Mouse (Mus musculus): ENCODE results near the gene Ndufb2.

The Ndufb2 gene

DNA sequence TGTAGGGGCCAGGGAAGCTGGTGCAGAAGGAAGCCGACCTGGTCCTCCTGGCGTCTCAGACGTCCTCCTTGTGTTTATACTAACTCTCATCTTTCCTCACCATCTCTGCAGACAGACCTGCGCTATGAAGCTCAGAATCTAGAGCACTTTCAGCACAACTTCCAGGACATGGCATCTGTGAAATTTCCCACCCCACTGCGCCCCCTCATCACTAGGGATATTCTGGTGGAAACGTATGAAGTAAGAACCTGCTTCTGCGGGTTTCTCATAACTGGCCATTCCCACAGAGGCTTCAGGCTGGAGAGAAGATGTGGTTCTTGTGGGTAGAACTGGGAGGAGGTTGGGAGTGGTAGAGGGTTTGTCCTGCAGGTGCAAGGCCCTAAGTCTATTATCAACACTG is 12.8 kb upstream of the Ndufb2 start:
- DNase-seq (ENCODE audit: low spot score in 2 of 2) = peak in 1 of 2 experiments; percentile 40

DNA sequence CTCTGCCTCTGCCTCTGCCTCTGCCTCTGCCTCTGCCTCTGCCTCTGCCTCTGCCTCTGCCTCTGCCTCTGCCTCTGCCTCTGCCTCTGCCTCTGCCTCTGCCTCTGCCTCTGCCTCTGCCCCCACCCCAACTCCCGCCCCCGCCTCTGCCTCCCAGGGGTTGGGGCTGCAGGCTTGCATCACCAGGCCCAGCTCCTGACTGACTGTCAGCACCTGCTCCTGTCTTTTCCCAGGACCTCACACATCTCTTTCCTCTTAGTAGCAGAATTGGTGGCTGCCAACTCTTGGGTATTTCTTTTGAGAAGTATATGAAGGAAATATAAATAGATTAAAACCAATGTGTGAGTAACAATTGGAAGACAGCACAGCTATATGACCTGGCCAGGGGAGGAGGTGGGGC is 11.8 kb upstream of the Ndufb2 start:
- DNase-seq (ENCODE audit: low spot score in 2 of 2) = no peak

DNA sequence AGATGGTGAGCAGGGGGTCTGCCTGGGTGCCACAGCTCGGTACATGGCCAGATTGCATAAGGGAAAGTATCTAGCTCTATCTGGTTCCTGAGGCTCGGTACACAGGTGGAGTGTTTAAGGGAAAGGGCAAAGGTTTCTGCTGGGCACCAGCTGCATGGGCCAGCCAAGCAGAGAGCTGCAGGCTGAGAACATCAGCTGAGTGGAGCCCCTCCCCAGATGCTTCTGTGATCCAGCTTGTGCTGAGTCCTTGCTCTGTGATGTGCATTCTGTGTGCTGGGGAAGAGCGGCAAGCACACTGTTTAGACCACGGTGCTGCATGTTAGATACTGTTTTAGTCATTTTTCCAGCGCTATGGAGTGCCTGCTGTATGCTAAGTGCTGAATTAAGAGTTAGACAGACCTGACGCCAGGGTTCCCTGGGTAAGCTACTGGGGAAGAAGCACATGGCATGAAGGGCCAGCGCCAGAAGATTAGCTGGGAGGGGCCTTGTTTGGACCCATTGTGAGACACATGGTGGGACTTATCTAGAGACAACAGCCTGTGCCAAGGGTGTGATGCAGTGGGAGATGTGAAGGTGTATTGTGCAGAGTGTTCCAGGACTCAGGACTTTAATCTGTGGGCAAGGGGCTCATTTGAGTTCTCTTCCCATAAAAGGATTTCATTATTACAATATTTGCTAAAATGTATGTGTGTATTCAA is 11.1 kb upstream of the Ndufb2 start:
- DNase-seq (ENCODE audit: low spot score in 2 of 2) = no peak

DNA sequence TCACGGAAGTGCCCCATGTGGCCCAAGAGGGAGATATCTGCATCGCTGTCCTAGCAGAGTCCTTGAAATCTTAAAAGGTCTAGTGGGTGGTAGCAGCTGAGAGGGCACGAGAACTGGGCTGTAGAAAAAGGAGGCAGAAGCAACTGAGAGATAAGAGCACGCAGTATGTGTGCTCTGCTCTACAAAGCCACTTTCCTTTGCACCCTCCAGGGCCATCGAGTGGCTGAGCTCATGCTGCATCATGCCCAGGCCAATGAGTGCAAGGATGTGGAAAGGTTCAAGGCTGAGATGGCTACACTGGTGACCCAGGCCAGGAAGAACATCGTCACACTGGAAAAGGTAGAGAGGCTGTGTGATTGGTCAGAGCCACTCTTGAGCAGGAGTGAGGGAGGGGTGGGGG is 6.9 kb upstream of the Ndufb2 start, which contains the start of gene Gm42420:
Gene Gm42420, plus strand, starts transcription at position 237 of the 400 bp plus-strand sequence.
- DNase-seq (ENCODE audit: low spot score in 2 of 2) = no peak

DNA sequence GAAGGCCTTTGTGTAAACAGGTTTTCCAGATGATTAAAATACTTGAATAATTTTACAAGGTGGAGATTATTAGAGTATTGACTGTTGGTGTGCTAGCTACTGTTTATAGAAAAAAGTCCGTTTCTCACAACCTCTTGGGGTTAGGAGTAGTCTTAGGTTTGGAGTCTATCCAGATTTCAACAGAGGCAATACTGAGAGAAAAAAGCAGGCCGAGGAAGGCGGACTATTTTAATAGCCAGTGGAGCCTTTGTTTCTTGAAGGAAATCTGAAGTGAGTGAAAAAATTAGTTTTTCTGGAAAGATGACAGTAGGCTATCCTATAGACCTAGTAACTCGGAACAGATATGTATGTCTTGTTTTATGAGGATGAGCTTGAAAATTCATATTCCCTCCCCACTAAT is 893 bp upstream of the Ndufb2 start:
- DNase-seq (ENCODE audit: low spot score in 2 of 2) = no peak

DNA sequence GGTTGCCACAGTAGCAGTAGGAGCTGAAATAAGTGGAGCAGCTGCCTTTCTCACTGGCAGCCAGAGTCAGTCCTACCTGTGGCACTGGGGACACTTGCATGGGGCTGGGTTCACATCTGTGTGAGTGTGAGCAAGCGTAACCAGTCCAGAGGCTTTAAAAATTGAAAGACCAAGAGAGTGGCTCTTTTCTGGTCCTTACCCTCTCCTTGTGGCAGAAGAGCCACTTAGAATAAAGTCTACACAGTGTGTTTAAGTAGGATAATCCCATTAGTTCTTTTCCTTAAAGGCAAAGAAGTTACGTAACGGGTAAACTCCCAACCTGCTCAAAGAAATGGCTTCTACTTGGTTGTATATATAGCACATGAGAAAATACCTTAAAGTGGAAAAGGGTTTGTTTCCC is 8.5 kb downstream of the Ndufb2 start:
- DNase-seq (ENCODE audit: low spot score in 2 of 2) = no peak

DNA sequence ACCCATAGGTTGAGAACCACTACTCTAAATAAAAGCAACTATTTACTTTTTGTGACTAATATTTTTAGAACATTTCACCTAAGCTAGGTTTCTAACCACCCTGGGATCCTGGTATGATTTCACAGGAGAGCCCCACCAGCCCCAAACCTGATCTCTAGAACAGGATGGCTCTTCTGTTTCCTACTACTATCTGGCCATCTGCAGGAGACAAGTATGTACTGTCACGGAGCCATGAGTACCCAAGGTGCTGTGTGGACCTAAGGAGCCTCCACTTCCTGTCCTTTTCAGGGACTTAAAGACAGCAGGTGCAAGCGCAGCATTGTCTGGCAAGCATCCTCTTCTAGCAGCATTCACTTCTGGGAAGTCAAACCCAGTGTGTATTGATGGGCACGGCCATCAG is 9.5 kb downstream of the Ndufb2 start:
- DNase-seq (ENCODE audit: low spot score in 2 of 2) = no peak

DNA sequence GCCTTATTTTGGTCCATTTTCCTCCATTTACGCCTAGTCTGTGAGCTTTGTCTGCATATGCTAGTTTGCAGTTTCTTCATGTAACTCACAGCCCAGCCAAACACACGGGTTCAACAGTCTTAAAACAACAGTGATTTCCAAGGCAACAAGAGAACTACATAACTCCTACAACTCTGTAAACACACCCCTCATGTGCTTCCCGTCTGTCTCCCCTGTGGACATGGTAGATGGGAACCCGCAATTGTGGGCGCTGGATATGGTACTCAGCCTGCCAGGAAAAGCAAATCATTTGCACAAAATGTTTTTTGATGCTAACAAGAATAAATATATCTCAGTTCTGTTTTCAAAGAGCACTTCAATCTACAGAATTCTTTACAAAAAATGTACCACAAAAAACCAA is 12.2 kb downstream of the Ndufb2 start:
- DNase-seq (ENCODE audit: low spot score in 2 of 2) = no peak

DNA sequence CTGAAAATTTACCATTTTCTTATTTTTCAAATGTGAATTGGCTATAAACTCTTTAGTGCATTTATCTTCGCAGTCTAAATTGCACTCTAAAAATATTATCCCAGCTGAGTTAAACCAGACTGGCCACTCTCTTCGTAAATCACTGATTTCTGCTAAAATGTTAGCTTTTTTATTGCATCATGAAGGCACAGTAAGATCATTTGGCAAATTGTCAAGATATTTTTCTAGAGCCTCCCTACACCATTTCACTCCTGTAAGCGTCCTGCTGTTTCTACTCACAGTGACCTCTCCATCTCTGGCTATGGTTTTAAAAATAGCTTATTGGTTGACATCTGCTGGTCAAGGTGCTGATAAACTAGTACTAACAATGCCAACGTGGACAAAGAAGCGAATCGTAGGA is 13.7 kb downstream of the Ndufb2 start:
- DNase-seq (ENCODE audit: low spot score in 2 of 2) = no peak

DNA sequence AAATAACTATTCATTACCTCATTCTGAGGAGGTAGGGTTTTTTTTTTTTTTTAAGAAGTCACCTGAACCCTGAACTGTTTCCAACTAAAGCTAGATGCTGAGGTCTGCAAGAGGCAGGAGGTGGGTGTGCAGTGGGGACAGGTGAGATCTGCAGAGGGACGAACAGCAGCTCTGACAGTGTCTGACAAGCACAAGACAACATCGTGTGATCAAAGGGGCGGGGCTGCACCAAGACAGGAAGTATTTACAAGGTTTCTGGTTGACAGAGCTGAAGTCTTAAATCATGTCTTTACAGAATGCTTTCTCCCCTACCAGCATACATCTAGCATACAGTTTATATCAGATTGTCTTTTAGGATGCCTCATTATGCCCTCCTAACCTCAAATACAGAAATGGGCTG is 14.5 kb downstream of the Ndufb2 start:
- DNase-seq (ENCODE audit: low spot score in 2 of 2) = no peak

DNA sequence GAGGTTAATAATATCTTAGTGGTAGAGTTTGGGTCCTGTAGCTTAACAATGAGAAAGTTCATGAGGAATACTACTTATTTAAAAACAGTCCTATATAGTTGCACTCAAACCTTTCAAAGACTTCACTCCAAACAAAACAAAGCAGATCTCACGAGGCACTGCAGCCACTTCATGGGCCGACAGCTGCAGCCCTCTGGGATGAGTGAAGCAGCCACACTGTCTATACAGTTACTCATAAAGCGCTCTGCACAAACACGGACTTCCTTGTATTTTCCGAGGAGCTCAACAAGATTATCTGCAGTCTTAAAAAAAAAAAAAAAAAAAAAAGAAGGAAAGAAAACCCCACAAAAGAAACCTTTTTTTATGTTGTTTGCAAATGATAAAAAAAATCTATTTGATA is 15.0 kb downstream of the Ndufb2 start:
- DNase-seq (ENCODE audit: low spot score in 2 of 2) = no peak

DNA sequence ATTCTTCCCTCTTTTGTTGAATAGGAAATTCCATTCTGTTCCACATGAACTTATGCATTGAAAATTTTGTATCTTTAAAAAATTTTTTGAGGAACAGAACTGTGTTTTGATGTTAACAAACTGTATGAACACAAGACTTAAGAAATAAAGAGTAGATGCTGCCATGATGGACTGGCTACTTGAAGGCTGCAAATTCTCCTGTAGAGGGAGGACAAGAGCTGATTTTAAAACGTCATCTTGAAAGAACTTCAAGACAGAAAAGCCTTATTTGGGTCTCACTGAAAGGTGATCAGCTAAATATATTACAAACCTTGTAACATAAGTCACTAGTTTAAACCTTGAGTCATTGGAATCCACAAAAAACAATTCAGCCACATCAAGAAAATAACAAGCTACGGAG is 17.8 kb downstream of the Ndufb2 start:
- no peak for DNase-seq (ENCODE audit: low spot score in 2 of 2)

DNA sequence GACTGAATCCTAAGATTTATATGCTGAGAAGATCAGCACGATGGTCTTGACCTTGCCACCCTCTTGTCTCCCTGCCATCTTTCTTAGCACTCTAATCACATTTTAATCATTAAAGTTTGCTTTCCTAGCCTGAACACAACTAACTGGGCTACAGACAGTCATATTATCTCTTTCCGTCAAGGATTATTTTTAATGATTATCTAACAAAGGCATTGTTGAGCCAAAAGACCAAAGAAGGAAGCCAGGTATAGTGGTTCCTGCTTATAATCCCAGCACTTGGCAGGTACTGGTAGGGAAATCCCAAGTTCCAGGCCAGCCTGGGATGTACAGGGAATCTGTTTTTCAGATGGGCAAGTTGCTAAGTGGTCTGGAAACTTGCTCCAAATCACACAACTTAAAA is 18.9 kb downstream of the Ndufb2 start:
- DNase-seq (ENCODE audit: low spot score in 2 of 2) = no peak

Measured in frontal cortex, postnatal 14 days (tissue).